Mouse (Mus musculus) naive thymus-derived CD4-positive, alpha-beta T cell, adult 2 months (primary cell): ENCODE measurements around the gene Fgd3.

ENCODE experiments used
- DNase-seq: peaks from one replicate; pipeline ENCODE4 v3.0.0-alpha.2; 2011; ENCODE audit warnings: low read depth

The Fgd3 gene

GRCm38 (mm10) chr13:49341012-49341830 lies 21.1 kb upstream of the Fgd3 start, which contains the start of gene Bicd2:
Gene Bicd2 (plus strand): TSS chr13:49341585.
- DNase-seq = peak; percentile 98

GRCm38 (mm10) chr13:49338893-49339546 lies 18.9 kb upstream of the Fgd3 start:
- DNase-seq = no peak

- DNase-seq = no peak
Measured at GRCm38 (mm10) chr13:49335077-49335982, 15.2 kb upstream of the Fgd3 start.

- no peak for DNase-seq
Measured at GRCm38 (mm10) chr13:49333250-49333649, 13.1 kb upstream of the Fgd3 start.

GRCm38 (mm10) chr13:49328101-49328500 lies 8.0 kb upstream of the Fgd3 start:
- DNase-seq = no peak

GRCm38 (mm10) chr13:49326246-49327206 lies 6.4 kb upstream of the Fgd3 start:
- peak; percentile 88 for DNase-seq

- no peak for DNase-seq
Measured at GRCm38 (mm10) chr13:49324871-49325270, 4.8 kb upstream of the Fgd3 start.

GRCm38 (mm10) chr13:49322739-49323138 lies 2.6 kb upstream of the Fgd3 start:
- DNase-seq = no peak

- DNase-seq = no peak
Measured at GRCm38 (mm10) chr13:49322169-49322568, 2.1 kb upstream of the Fgd3 start.

- no peak for DNase-seq
Measured at GRCm38 (mm10) chr13:49321452-49321851, 1.3 kb upstream of the Fgd3 start.

- DNase-seq = no peak
Measured at GRCm38 (mm10) chr13:49320514-49320913, 403 bp upstream of the Fgd3 start.

GRCm38 (mm10) chr13:49317914-49318313 lies 2.2 kb downstream of the Fgd3 start:
- no peak for DNase-seq

GRCm38 (mm10) chr13:49317508-49317907 lies 2.6 kb downstream of the Fgd3 start:
- DNase-seq = no peak

GRCm38 (mm10) chr13:49316386-49317162 lies 3.5 kb downstream of the Fgd3 start:
- no peak for DNase-seq

GRCm38 (mm10) chr13:49311642-49312041 lies 8.5 kb downstream of the Fgd3 start:
- no peak for DNase-seq

GRCm38 (mm10) chr13:49309501-49309900 lies 10.6 kb downstream of the Fgd3 start:
- no peak for DNase-seq

GRCm38 (mm10) chr13:49308861-49309403 lies 11.2 kb downstream of the Fgd3 start:
- peak; percentile 82 for DNase-seq

GRCm38 (mm10) chr13:49308206-49308605 lies 11.9 kb downstream of the Fgd3 start:
- DNase-seq = peak; percentile 43

- DNase-seq = peak; percentile 84
Measured at GRCm38 (mm10) chr13:49307311-49307969, 12.7 kb downstream of the Fgd3 start.
